Mouse (Mus musculus): Measurements from ENCODE around the gene Rab21.
"Not testable (repeated sequence)": the region's sequence is repeated elsewhere in the genome, so short reads cannot be mapped to it uniquely, and the experiment has no call there.

GRCm38 (mm10) chr10:115318388-115318787, 3.0 kb upstream of the Rab21 start:
- not testable (repeated sequence) for TF ChIP-seq POLR2A (IDR thresholded peaks at IDR 0.05; ENCODE audit: control insufficient read depth, low read depth, low read length); CTCF (IDR thresholded peaks at IDR 0.05; ENCODE audit: control insufficient read depth, insufficient read depth, insufficient replicate concordance, low read depth, low read length)

Data from testis, adult 2 months (tissue).